Mouse (Mus musculus): ENCODE results near the gene Ins1. TPM values are rescaled to one million over a fixed set of nuclear protein-coding genes. Genes with fewer than 3 reads are reported as not detected.

The Ins1 gene
- total RNA-seq (2021) = not detected
- long read RNA-seq, experiment 1 = 0 reads
- long read RNA-seq, experiment 2 = 0 reads

- no peak for DNase-seq
Observed at GRCm38 (mm10) chr19:52263997-52264396, at the start of gene Ins1. Gene Ins1 (plus strand): TSS chr19:52264297.

All from adrenal gland, postnatal 10 days (tissue).